Mouse (Mus musculus) inflammation-experienced regulatory T-cells, adult 6 months (primary cell): Measurements from ENCODE around the gene Srcap. TPM values are rescaled to one million over a fixed set of nuclear protein-coding genes. Genes with fewer than 3 reads are reported as not detected.
"Not testable (repeated sequence)": the region's sequence is repeated elsewhere in the genome, so short reads cannot be mapped to it uniquely, and the experiment has no call there.

Experiments used
- ATAC-seq: one replicate; pipeline ENCODE4 v1.8.0; 2017
- polyA plus RNA-seq, 3 experiments: library from polyadenylated mRNA; unstranded; fragments of 100-300 nt; shearing (Covaris generic); gene quantifications; one replicate each; pipeline ENCODE4 v1.2.1; 2017

Gene Srcap
- polyA plus RNA-seq, 3 experiments from 2014 or later, result 6.2 to 19.0 (median 9.0) TPM

DNA sequence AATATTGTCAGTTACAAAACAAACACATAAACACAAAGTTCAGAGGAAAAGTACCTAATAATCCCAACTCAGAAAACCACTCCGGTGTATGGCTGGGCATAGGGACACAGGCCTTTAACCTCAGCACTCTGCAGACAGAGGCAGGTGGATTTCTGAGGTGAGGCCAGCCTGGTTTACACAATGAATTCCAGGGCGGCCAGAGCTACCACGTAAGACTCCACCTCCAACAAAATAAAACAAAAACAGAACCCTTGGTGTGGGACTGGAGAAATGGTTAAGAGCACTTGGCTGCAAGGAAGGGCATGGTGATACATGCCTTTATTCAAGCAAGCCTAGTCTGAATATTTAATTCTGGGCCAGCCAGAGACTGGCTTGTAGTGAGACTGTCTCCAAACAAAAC lies 19.9 kb upstream of the Srcap start:
- no peak for ATAC-seq

DNA sequence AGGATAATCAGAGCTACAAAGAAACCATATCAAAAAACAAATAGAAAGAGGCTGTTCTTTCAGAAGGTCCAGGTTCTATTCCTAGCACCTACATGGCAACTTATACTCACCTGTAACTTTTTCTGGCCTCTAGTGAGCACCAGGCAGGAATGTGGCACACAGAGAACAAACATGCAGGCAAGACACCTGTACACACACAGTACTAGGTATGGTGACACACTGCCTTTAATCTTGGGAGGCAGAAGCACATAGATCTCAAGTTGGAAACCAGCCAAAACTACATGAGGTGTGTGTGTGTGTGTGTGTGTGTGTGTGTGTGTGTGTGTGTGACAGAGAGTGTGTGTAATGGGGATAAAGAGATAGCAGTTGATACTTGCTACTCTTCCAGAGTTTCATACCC lies 17.1 kb upstream of the Srcap start:
- ATAC-seq, result no peak

DNA sequence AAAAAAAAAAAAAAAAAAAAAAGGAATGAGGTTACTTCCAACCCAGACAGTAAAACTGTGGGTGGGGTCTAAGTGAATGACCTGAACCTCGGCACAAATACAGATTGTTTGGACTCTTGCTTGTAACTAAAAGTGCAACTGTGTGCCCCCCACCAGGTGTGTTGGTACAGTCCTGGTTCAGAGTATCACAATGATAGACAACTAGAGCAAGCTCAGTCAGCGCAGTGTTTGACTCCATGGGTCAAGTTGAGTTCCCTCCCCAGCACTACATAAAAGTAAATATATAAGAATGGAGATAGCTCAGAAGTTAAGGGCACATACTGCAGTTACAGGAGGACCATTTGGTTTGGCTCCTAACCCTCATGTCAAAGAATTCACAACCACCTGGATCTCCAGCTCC lies 14.4 kb upstream of the Srcap start:
- ATAC-seq, result no peak

DNA sequence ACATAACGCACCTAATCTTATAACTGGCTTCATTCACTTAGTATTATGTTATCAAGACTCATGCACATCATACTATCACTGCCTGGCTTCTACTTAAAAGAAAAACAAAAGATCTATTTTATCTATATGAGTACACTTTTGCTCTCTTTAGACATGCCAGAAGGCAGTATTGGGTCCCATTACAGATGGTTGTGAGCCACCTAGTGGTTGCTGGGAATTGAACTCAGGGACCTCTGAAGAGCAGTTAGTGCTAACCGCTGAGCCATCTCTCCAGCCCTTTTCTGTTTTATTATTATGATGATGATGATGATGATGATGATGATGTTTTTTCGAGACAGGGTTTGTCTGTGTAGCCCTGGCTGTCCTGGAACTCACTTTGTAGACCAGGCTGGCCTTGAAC lies 13.4 kb upstream of the Srcap start:
- ATAC-seq, result peak; percentile 43

DNA sequence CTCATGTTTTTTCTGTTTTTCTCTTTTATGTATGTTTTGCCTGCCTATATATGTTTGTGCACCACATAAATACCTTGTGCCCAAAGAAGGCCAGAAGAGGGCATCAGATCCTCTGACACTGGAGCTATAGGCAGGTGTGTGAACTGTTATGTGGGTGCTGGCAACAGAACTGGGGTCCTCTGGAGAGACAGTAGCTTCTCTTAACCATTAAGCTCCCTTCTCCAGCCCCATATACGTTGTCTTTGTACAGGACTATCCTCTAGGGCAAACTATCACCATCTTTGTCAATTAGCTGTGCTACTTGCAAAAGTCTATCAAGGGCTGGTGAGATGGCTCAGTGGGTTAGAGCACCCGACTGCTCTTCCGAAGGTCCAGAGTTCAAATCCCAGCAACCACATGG lies 3.5 kb upstream of the Srcap start:
- no peak for ATAC-seq

DNA sequence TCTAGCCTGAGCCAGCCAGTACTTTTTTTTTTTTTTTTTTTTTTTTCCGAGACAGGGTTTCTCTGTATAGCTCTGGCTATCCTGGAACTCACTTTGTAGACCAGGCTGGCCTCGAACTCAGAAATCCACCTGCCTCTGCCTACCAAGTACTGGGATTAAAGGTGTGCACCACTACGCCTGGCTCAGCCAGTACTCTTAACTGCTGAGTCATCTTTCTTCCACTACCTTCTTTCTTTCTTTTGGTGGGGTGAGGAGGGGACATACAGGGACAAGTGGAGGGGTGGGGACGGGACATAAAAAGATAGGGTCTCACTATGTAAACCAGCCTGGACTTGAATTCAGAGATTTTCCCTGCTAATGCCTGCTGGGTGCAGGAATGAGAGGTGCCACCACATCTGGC lies 2.0 kb upstream of the Srcap start:
- ATAC-seq, result not testable (repeated sequence)

DNA sequence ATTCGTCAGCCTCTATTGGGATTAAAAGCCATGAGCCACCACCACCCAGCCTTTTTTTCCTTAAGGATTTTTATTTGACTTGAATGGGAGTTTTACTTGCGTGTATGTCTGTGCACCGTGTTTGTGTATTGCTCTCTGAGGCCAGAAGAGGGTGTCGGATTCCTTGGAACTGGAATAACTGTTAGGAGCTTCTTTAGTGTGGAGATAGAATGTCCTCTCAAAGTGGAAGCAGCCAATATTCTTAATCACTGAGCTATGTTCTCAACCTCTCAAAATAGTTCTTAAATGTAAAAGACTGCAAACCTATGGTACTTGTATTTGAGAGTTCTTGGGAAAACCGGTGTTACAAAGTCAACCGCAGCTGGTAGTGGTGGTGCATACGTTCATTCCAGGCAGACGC lies 542 bp upstream of the Srcap start:
- no peak for ATAC-seq

DNA sequence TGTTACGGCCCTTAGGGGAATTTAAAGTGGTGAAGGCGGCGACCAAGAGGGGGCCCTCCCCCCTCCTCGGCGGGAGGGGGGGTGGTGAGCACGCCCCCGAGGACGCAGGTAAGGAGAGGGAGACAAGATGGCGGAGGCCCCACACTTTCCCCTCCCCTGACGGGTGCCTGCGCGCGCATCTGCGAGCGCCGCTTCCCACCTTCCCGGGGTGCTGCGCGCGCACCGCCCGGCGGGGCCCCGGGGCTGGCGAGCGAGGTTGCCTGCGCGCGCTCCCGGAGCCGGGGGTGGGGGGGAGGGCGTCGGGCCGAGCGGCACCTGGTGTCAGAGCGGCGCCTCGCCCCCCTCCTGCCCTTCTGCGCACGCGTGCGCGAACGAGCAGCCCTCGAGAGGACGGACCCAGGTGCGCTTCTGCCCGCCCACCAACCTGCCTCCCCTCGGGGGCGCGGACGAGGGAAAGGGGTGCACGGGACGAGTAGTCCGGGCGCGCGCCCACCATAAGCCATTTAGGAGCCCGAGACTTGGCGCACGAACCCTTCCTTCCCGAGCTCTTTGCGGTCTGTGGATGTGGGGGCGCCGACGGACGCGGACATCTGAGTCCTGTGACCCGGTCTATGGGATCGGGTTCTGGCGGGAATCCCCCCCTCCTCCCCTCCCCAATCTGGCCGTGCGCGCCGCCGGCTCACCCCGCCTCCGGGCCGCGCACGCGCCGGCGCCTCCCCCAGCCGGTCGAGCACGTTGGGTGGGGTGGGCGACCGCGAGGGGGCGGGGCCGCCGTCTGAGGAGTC lies 640 bp downstream of the Srcap start:
- ATAC-seq, result peak; percentile 66

DNA sequence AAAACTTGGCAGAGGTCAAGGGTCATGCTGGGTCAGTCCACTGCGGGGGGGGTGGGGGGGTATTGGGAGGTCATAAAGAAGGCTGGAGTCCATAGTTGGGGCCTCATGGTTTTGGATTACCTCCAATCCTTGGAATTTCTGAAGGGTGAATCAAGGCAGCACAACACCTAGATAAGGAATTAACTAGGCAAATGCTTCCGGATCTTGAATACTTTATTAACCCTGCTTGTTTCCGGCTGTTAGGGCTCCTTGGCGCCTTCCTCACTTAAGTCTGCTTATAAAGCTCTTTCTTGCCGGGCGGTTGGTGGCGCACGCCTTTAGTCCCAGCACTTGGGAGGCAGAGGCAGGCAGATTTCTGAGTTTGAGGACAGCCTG lies 1.2 kb downstream of the Srcap start:
- no peak for ATAC-seq

DNA sequence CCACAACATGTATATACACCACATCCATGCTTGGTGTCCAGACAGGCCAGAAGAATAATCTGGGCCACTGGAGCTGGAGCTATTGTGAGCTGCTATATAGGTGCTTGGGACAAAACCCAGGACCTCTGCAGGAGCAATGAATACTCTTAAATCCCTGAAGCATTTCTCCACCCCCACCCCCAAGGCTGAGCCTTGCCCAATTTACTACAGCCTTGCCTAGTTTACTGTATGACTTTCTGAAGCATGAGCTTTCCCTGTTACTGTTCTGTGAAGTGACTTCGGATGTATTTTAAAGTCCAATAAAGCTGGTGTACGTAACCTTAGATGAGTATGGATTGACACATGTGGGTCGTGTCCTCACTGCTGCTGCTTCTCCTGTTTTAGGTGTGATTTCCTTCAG lies 2.0 kb downstream of the Srcap start:
- ATAC-seq, result no peak

DNA sequence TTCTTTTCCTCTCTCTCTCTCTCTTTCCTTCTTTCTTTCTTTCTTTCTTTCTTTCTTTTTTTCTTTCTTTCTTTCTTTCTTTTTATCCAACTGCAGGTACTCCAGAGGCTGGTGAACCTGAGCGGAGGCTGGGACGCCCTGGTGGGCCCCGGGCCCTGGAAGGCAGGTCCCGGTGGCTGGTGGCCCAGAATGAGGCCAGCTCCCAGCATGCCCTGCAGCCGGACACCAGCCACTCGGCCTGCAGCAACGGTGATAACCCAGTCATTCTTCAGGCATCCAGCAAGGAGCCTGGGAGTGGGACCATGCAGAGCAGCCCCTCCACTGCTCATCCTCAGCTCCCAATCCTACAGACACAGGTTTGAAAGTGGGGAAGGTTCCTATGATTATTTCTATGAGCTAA lies 4.1 kb downstream of the Srcap start:
- no peak for ATAC-seq

DNA sequence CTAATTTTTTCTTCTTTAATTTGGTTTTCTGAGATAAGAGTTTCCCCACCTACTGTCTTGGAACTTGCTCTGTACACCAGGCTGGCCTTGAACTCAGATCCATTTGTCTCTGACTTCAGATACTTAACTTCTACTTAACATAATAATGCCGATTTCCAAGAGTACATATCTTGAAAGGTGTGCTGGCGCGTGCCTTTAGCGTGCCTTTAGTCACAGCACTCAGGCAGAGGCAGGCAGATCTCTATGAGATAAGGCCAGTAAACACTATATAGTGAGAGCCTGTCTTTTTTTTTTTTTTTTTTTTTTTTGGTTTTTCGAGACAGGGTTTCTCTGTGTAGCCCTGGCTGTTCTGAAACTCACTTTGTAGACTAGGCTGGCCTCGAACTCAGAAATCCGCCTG lies 4.6 kb downstream of the Srcap start:
- no peak for ATAC-seq

DNA sequence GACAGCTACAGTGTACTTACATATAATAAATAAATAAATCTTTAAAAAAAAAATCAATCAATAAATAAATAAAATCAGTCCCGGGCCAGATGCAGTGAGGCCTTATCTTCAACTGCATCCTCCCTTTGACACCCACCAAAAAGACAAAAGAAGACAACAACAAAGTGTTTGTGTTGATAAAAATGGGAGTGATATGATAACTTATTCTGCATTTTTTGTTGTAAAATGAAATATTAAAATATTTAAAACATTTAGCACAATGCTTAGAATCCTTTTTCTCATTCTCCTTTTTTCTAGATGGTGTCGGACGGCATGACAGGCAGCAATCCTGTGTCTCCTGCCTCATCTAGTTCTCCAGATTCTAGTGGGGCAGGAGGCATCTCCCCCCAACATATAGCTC lies 7.5 kb downstream of the Srcap start, which contains the start of gene Gm42715:
Gene Gm42715, plus strand, starts transcription at position 301 of the 400 bp plus-strand sequence.
- no peak for ATAC-seq

DNA sequence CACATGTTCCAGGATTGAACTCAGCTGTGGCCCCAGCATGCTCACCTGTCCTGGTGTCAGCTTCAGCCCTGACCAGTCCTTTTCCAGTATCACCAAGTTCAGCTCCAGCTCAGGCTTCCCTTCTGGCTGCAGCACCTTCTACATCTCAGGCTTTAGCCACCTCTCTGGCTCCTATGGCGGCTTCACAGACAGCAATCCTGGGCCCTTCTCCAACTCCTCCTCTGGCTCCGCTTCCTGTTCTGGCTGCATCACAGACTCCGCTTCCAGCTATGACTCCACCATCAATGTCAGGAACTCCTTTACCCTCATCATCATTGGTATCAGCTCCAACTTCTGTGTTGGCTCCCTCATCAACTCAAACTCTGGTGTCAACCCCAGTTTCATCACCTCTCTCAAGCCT lies 29.9 kb downstream of the Srcap start:
- no peak for ATAC-seq

DNA sequence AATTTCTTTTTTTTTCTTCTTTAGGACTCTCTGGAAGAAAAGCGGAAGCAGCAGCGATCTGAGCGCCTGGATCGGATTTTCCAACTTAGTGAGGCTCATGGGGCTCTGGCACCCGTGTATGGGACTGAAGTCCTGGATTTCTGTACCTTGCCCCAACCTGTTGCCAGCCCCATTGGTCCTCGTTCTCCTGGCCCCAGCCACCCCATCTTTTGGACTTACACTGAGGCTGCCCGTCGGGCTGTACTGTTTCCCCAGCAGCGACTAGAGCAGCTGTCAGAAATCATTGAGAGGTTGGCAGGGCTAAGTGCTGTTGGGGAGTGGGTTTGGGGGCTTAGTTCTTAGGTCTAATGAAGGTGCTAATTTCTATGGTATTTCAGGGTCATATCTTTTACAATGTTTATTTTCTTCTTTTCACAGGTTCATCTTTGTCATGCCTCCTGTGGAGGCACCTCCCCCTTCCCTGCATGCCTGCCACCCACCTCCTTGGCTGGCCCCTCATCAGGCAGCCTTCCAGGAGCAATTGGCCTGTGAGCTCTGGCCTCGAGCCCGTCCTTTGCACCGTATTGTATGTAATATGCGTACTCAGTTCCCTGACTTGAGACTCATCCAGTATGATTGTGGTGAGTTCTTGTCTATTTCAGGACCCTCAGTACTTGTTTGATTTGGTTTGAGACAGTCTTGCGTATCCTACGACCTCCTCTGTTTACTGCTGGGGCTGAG lies 37.5 kb downstream of the Srcap start:
- no peak for ATAC-seq

DNA sequence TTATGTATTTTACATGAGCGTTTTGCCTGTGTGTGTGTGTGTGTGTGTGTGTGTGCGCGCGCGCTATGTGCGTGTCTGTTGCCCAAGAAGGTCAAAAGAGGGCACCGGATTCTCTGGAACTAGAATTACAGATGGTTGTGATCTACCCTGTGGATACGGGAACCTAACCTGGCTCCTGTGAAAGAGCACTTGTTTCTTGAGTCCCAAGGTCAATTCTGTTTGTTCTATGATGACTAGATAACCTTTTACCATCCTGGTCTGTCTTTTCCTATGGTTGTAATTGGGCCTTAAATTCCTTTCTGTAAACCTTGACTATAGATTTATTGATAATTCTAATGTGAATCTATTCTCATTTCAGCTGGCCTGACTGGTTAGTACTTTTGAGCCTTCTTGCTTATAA lies 39.8 kb downstream of the Srcap start:
- no peak for ATAC-seq

DNA sequence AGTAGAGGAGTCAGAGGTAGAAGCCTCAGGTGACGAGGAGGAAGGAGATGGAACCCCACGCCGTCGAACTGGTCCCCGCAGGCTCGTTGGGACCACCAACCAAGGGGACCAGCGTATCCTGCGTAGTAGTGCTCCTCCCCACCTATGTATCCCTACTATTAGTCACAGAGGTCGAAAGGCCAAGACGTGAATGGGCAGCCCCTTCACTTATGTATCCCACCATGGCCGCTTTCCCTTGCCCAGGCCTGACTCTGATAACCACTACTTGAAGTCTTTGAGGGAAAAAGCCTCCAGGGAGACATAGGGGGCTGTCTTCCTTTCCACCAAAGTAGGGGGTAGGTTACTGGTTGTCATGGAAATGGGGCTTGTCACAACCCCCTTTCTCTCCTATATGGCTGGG lies 48.8 kb downstream of the Srcap start:
- no peak for ATAC-seq

DNA sequence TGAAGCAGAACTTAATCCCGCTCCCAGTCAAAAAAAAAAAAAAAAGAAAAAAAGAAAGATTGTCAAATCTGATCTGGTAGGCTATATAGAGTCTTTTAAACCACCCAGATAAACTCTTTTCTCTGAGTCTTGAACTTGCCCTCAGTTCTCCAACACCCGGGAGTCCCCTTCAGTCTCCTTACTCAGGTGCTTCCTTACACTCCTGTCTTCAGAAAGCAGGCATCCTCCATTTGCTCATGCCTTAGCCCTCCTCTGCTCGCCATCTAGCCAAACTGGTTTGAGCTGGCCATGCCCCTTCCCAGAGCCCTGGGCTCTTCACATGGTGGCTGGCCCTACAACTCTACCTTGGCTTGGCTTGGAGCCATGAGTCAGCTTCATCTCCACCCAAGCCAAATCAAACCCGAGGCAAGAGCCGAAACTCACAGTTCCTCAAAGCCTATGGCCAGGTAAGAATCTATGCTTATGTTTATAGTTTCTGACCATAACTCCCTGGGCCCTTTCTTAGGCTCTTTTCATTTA lies 49.6 kb downstream of the Srcap start, which contains the start of gene Tmem265:
Gene Tmem265, plus strand, starts transcription at position 51 of the 519 bp plus-strand sequence.
- ATAC-seq, result no peak

DNA sequence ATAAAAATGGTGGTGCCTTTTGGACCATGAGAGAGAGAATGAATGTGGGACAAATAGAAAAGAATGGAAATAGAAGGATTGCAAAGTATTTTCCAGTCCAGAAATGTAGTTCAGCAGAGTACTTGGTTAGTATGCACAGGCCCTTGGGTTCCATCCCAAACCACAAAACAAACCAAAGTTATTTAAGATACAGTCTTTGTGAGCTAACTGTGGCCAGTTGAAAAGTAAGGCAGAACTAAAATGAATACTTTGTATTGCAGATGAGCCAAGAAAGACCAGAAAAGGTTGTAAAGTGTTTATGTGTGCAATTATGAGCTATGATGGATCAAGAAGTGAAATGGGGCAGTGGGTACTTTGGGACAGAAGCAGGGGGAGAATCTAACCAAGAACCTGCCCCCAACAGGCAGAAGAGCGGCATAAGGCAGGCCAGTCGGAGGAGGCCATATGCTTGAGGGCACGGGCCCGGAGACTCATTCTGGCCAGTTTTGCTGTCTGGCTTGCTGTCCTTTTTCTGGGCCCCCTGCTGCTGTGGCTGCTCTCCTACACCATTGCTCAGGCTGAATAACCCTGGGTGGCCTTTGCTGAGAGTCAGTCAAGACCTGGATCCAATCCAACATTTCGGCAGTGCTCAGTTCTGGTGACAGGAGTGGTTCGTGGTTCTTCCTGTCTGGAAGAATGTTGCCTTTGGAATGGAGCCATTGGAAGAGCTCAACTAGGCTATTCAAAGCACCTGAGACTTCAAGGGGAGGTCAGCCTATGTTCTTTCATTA lies 52.8 kb downstream of the Srcap start:
- no peak for ATAC-seq

DNA sequence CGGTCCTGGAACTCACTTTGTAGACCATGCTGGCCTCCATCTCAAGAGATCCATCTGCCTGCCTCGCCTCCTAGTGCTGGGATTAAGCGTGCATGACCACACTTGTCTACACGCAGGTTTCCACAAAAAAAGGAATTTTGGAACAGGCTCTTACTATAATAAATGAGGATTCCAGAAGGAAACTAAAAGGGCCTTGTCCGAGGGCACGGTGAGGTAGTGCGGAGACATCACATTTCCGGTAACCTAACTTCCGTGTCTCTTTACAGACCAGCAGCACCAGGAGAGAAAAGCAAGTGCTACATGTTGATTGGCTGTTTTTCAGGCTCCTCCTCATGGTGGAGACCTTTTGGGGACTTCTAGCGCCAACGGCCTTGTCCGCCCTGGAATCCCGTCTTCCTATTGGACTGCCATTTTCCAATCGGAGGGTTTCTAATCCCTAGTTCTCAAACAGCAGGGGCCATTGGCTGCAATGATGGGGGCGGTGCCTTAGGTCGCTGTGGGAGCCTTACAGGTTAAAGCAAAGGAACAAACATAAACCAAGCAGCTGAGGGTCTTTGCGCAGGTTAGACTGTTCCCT lies 61.2 kb downstream of the Srcap start, which contains the start of gene Phkg2:
Gene Phkg2, plus strand, starts transcription at position 446 of the 577 bp plus-strand sequence.
- peak; percentile 99 for ATAC-seq

DNA sequence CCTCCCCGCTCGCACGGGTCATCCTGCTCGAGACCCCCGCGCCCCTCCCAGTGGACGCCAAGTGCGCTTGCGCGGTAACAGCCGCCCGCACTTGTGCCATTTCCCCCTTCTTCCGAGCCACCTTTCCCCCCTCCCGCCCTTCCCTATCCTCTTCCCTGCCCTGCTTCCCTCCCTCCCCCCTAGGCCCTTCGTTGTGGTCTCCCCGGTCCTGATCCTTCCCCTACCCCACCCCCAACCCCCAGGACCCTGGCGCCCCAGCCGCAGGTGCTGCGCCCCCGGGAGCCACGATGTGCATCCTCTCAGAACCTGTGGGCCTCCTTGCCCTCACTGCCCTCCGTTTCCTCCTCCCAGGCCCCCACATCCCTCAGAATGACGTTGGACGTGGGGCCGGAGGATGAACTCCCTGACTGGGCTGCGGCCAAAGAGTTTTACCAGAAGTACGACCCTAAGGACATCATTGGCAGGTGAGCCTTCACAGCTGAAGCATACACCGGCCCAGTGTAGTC lies 61.8 kb downstream of the Srcap start:
- no peak for ATAC-seq

DNA sequence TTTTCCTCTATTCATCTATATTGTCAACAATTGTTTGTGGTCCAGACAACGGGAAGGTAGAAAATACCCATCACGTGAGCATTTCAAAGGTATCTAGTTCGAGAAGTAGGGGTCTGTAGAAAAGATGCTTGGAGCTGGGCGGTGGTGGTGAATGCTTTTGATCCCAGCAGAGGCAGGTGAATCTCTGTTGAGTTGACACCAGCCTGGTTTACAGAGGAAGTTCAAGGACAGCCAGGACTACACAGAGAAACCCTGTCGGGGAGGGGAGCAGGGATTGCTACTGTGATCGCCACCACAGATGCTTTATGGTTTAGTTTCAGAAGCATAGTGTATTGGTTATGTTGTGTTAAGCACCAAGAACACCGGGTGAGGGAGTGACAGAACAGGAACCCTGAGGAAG lies 62.3 kb downstream of the Srcap start:
- ATAC-seq, result no peak

DNA sequence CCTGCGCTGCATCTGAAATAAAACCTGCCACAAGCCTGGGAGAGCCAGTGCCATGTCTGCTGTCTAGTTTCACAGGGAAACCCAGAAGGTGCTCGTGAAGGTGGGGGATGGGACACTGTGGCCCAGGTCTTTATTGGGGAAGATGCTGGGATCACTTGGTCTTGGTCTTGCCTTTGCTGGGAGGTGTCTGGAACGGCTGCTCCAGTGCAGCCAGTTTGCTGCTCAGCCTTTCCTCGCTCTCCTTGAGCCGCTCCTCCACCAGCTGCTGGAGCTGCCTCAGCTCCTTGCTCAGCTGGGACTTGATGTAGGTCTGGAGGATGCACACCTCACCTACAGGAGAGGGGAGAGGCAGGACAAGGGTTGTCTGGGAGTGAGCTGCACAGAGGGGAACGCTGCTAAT lies 71.5 kb downstream of the Srcap start:
- ATAC-seq, result no peak
